Mouse (Mus musculus) limb, embryonic 12.5 days (tissue): ENCODE measurements around the gene F3. TPM values are rescaled to one million over a fixed set of nuclear protein-coding genes. Genes with fewer than 3 reads are reported as not detected.

Experiments used
- ATAC-seq: fragments of 200-750 bp; cut with Nextera tagmentation; 2 replicates; pipeline ENCODE4 v1.8.0; 2017; ENCODE audit warnings: low read depth, moderate TSS enrichment; ENCODE audit not compliant: insufficient number of reproducible peaks, insufficient read depth, low FRiP score, low TSS enrichment
- H3K27ac ChIP-seq: fragments of 300-500 bp; sonication (generic); 2 replicates; pipeline ENCODE4 v1.5.1; 2016; ENCODE audit warnings: mild to moderate bottlenecking, moderate library complexity
- H3K27me3 ChIP-seq: fragments of 300-500 bp; sonication (generic); 2 replicates; pipeline ENCODE4 v1.6.1; 2016; ENCODE audit warnings: mild to moderate bottlenecking, moderate library complexity
- H3K36me3 ChIP-seq: fragments of 300-500 bp; sonication (generic); 2 replicates; pipeline ENCODE4 v1.6.1; 2016; ENCODE audit warnings: mild to moderate bottlenecking, moderate library complexity
- H3K4me1 ChIP-seq: fragments of 300-500 bp; sonication (generic); replicated peaks from 2 replicates; pipeline ENCODE4 v1.6.1; 2016
- H3K4me2 ChIP-seq: fragments of 300-500 bp; sonication (generic); 2 replicates; pipeline ENCODE4 v1.6.1; 2016; ENCODE audit warnings: mild to moderate bottlenecking, moderate library complexity
- H3K4me3 ChIP-seq: fragments of 300-500 bp; sonication (generic); replicated peaks from 2 replicates; pipeline ENCODE4 v1.5.1; 2016; ENCODE audit warnings: mild to moderate bottlenecking
- H3K9ac ChIP-seq: fragments of 300-500 bp; sonication (generic); replicated peaks from 2 replicates; pipeline ENCODE4 v1.6.1; 2016; ENCODE audit warnings: mild to moderate bottlenecking, moderate library complexity
- H3K9me3 ChIP-seq: fragments of 300-500 bp; sonication (generic); 2 replicates; pipeline ENCODE4 v1.6.1; 2016; ENCODE audit warnings: mild to moderate bottlenecking, moderate library complexity
- WGBS: fragments of 180-500 bp; shearing (Covaris S2); methylation state at CpG from one replicate; pipeline ENCODE4 v1.1.7; 2016; 5-methylcytosine and 5-hydroxymethylcytosine counted together
- polyA plus RNA-seq: library from polyadenylated mRNA; unstranded; fragments of >200 nt; fragmentation: Nextera tagmentation; extraction: Ambion mirVana; gene quantifications from 2 replicates; pipeline ENCODE4 v1.2.1, GENCODE M21; 2016

The F3 gene
- 7.2 and 7.7 TPM in 2 replicates for polyA plus RNA-seq

- WGBS, result under 1% methylated on average over 59 of the region's 73 CpGs
- peaks cover 37% of the 10 kb centered on the region for H3K27me3 ChIP-seq
Observed at GRCm38 (mm10) chr3:121722971-121723844, at the start of gene F3. Gene F3, plus strand, starts transcription at chr3:121723537.

GRCm38 (mm10) chr3:121678935-121679334, 44.4 kb upstream of the F3 start:
- no peak for ATAC-seq
- WGBS, result 33% methylated on average over 4 of the region's 4 CpGs
- Histone ChIP-seq H3K9ac (no peak overlapping the region), H3K27ac (no peak overlapping the region), H3K36me3 (no peaks in the 10 kb centered on the region), H3K9me3 (no peaks in the 10 kb centered on the region), H3K4me2 (no peak overlapping the region), H3K27me3 (no peaks in the 10 kb centered on the region; the same call in 1 of the 2 replicates), H3K4me3 (no peak overlapping the region), H3K4me1 (0 out of 2 replicates have a peak, but pooled peaks cover 4% of the 10 kb centered on the region)

More at GRCm38 (mm10) chr3:121722971-121723844, at the start of gene F3:
- peak; percentile 87 for ATAC-seq
- Histone ChIP-seq H3K9me3 (no peaks in the 10 kb centered on the region), H3K36me3 (no peaks in the 10 kb centered on the region), H3K9ac (peak within 1 kb of the TSS; percentile 59), H3K4me3 (peak within 1 kb of the TSS; percentile 64), H3K27ac (peak within 1 kb of the TSS; percentile 62), H3K4me2 (peak within 1 kb of the TSS; percentile 82), H3K4me1 (peaks cover 38% of the 10 kb centered on the region)

GRCm38 (mm10) chr3:121679443-121679842, 43.9 kb upstream of the F3 start:
- 0 out of 2 replicates have a peak, but pooled peaks cover 4% of the 10 kb centered on the region for H3K4me1 ChIP-seq
- H3K4me3 ChIP-seq, result no peak overlapping the region
- H3K27ac ChIP-seq, result no peak overlapping the region
- H3K9ac ChIP-seq, result no peak overlapping the region
- no peaks in the 10 kb centered on the region for H3K9me3 ChIP-seq
- WGBS, result 56% methylated on average over 3 of the region's 3 CpGs
- H3K27me3 ChIP-seq, result no peaks in the 10 kb centered on the region; the same call in 1 of the 2 replicates
- H3K4me2 ChIP-seq, result no peak overlapping the region
- H3K36me3 ChIP-seq, result no peaks in the 10 kb centered on the region
- ATAC-seq, result no peak

GRCm38 (mm10) chr3:121680187-121680586, 43.1 kb upstream of the F3 start:
- Histone ChIP-seq H3K4me1 (0 out of 2 replicates have a peak, but pooled peaks cover 4% of the 10 kb centered on the region), H3K4me2 (no peak overlapping the region), H3K4me3 (no peak overlapping the region), H3K36me3 (no peaks in the 10 kb centered on the region), H3K27ac (no peak overlapping the region), H3K9ac (no peak overlapping the region), H3K9me3 (no peaks in the 10 kb centered on the region), H3K27me3 (peaks cover 2% of the 10 kb centered on the region; the same call in 1 of the 2 replicates)
- 77% methylated on average over 3 of the region's 3 CpGs for WGBS
- no peak for ATAC-seq

GRCm38 (mm10) chr3:121682439-121683411, 40.6 kb upstream of the F3 start:
- Histone ChIP-seq H3K36me3 (no peaks in the 10 kb centered on the region), H3K4me3 (no peak overlapping the region), H3K9ac (no peak overlapping the region), H3K27me3 (peaks cover 5% of the 10 kb centered on the region; the same call in 1 of the 2 replicates), H3K27ac (no peak overlapping the region), H3K4me2 (no peak overlapping the region), H3K9me3 (no peaks in the 10 kb centered on the region), H3K4me1 (peaks cover 11% of the 10 kb centered on the region; the same call in 1 of the 2 replicates)
- 84% methylated on average over 10 of the region's 10 CpGs for WGBS
- no peak for ATAC-seq

- Histone ChIP-seq H3K27ac (no peak overlapping the region), H3K4me2 (no peak overlapping the region), H3K4me3 (no peak overlapping the region), H3K9ac (no peak overlapping the region), H3K27me3 (peaks cover 5% of the 10 kb centered on the region; the same call in 1 of the 2 replicates), H3K36me3 (no peaks in the 10 kb centered on the region), H3K9me3 (no peaks in the 10 kb centered on the region), H3K4me1 (peaks cover 7% of the 10 kb centered on the region; the same call in 1 of the 2 replicates)
- whole genome bisulfite sequencing, result 72% methylated on average over 4 of the region's 4 CpGs
- no peak for ATAC-seq
Observed at GRCm38 (mm10) chr3:121684552-121684951, 38.8 kb upstream of the F3 start.

- no peaks in the 10 kb centered on the region for H3K9me3 ChIP-seq
- no peak for ATAC-seq
- no peak overlapping the region for H3K4me3 ChIP-seq
- 79% methylated on average over 4 of the region's 4 CpGs for WGBS
- peaks cover 5% of the 10 kb centered on the region; the same call in 1 of the 2 replicates for H3K27me3 ChIP-seq
- no peaks in the 10 kb centered on the region for H3K36me3 ChIP-seq
- no peak overlapping the region for H3K4me2 ChIP-seq
- no peak overlapping the region for H3K9ac ChIP-seq
- no peak overlapping the region for H3K27ac ChIP-seq
- H3K4me1 ChIP-seq, result peaks cover 7% of the 10 kb centered on the region; the same call in 1 of the 2 replicates
Observed at GRCm38 (mm10) chr3:121684963-121685362, 38.4 kb upstream of the F3 start.

- Histone ChIP-seq H3K27me3 (peaks cover 5% of the 10 kb centered on the region; the same call in 1 of the 2 replicates), H3K36me3 (no peaks in the 10 kb centered on the region), H3K9me3 (no peaks in the 10 kb centered on the region), H3K4me2 (no peak overlapping the region), H3K9ac (no peak overlapping the region), H3K27ac (no peak overlapping the region), H3K4me3 (no peak overlapping the region), H3K4me1 (peaks cover 7% of the 10 kb centered on the region; the same call in 1 of the 2 replicates)
- no peak for ATAC-seq
- WGBS, result 76% methylated on average over 1 of the region's 1 CpGs
Observed at GRCm38 (mm10) chr3:121685985-121686384, 37.4 kb upstream of the F3 start.

- no peak overlapping the region for H3K4me3 ChIP-seq
- peaks cover 7% of the 10 kb centered on the region; the same call in 1 of the 2 replicates for H3K4me1 ChIP-seq
- no peak overlapping the region for H3K4me2 ChIP-seq
- no peaks in the 10 kb centered on the region for H3K36me3 ChIP-seq
- no peak; the same call in 1 of the 2 replicates for ATAC-seq
- no peak overlapping the region for H3K27ac ChIP-seq
- no peaks in the 10 kb centered on the region for H3K9me3 ChIP-seq
- 40% methylated on average over 4 of the region's 4 CpGs for WGBS
- peaks cover 5% of the 10 kb centered on the region; the same call in 1 of the 2 replicates for H3K27me3 ChIP-seq
- H3K9ac ChIP-seq, result no peak overlapping the region
Observed at GRCm38 (mm10) chr3:121686408-121686911, 36.9 kb upstream of the F3 start.

- no peak overlapping the region for H3K9ac ChIP-seq
- no peak for ATAC-seq
- H3K36me3 ChIP-seq, result no peaks in the 10 kb centered on the region
- H3K4me1 ChIP-seq, result peaks cover 7% of the 10 kb centered on the region; the same call in 1 of the 2 replicates
- peaks cover 5% of the 10 kb centered on the region; the same call in 1 of the 2 replicates for H3K27me3 ChIP-seq
- no peak overlapping the region for H3K4me3 ChIP-seq
- H3K27ac ChIP-seq, result no peak overlapping the region
- 87% methylated on average over 3 of the region's 3 CpGs for WGBS
- H3K4me2 ChIP-seq, result no peak overlapping the region
- H3K9me3 ChIP-seq, result no peaks in the 10 kb centered on the region
Observed at GRCm38 (mm10) chr3:121687741-121688140, 35.6 kb upstream of the F3 start.
